Mouse (Mus musculus): ENCODE data around the gene Ncoa3.

- TF ChIP-seq CTCF (IDR thresholded peaks at IDR 0.05; ENCODE audit: control insufficient read depth, insufficient read depth, low read length) (no peak), POLR2A (IDR thresholded peaks at IDR 0.05; ENCODE audit: borderline replicate concordance, control insufficient read depth, low read depth, low read length) (no peak)
Measured at GRCm38 (mm10) chr2:166007046-166007445, 14.6 kb downstream of the Ncoa3 start.
